Comparison of ENCODE assay signal across 17 mouse cellular contexts in genomic region chr5:118571504-118571903, GRCm38 (mm10). TPM values are rescaled to one million over a fixed set of nuclear protein-coding genes. Genes with fewer than 3 reads are reported as not detected.
A peak's percentile ranks its signal among the peaks of the same experiment; 100 is the strongest.
DNase-seq lines count a peak whose midpoint lies in the region; ATAC-seq and TF ChIP-seq lines count a peak whose summit lies in the region.
"Had no signal": no experiment of that assay in that cellular context is flagged by ENCODE, and none has a peak within 500 bp of the region (broad histone marks: within the 10 kb centered on the region; RNA-seq: fewer than 3 reads in every experiment).

No protein-coding gene starts in this region.

- no peak overlapping the region for H3K9ac ChIP-seq in heart, embryonic 11.5 days (ENCODE audit: low read depth, low read length)
- H3K9ac ChIP-seq in liver, embryonic 12.5 days, result no peak overlapping the region; the same call in 1 of the 2 replicates
- no peak overlapping the region for H3K9ac ChIP-seq in liver, embryonic 11.5 days (ENCODE audit: low read depth, low read length)
- H3K9ac ChIP-seq in stomach, postnatal 0 days (ENCODE audit: low read length), result no peak overlapping the region
- H3K9ac ChIP-seq: embryonic facial prominence, embryonic 12.5 days; limb, embryonic 12.5 days; midbrain, embryonic 12.5 days had no signal

- DNase-seq in heart, adult 11 months, result peak; percentile 84
- no peak for DNase-seq in liver, embryonic 11.5 days (ENCODE audit: low spot score)
- peak; percentile 32 for DNase-seq in kidney, postnatal 10 days
- DNase-seq in stomach, postnatal 0 days (ENCODE audit: low spot score), result no peak
- DNase-seq in B cell, adult 2 months, result no peak
- DNase-seq: gastrocnemius, postnatal 10 days; heart, postnatal 36 days; lung, postnatal 14 days; right cerebral cortex, postnatal 14 days; thymus, postnatal 36 days had no signal

- 68% methylated on average over 4 of the region's 4 CpGs for WGBS in heart, embryonic 11.5 days (ENCODE audit: insufficient replicate concordance)
- WGBS in liver, embryonic 12.5 days (ENCODE audit: insufficient replicate concordance), result 72% methylated on average over 4 of the region's 4 CpGs
- WGBS in liver, embryonic 11.5 days, result 67% methylated on average over 4 of the region's 4 CpGs
- WGBS in stomach, postnatal 0 days, result 60% methylated on average over 4 of the region's 4 CpGs

- H3K27me3 ChIP-seq in heart, embryonic 11.5 days (ENCODE audit: control insufficient read depth, insufficient read depth, low read length), result no peaks in the 10 kb centered on the region
- no peaks in the 10 kb centered on the region for H3K27me3 ChIP-seq in liver, embryonic 12.5 days (replicated peaks)
- H3K27me3 ChIP-seq in liver, embryonic 11.5 days (replicated peaks; ENCODE audit: control insufficient read depth, insufficient read depth, low read length), result no peaks in the 10 kb centered on the region
- no peaks in the 10 kb centered on the region for H3K27me3 ChIP-seq in stomach, postnatal 0 days (ENCODE audit: control insufficient read depth, insufficient read depth, low read length)
- H3K27me3 ChIP-seq: embryonic facial prominence, embryonic 12.5 days; limb, embryonic 12.5 days had no signal

- H3K4me3 ChIP-seq in heart, embryonic 11.5 days (ENCODE audit: low read depth, low read length), result no peak overlapping the region
- H3K4me3 ChIP-seq in liver, embryonic 12.5 days, result no peak overlapping the region
- H3K4me3 ChIP-seq in liver, embryonic 11.5 days (ENCODE audit: low read depth, low read length), result no peak overlapping the region
- H3K4me3 ChIP-seq in stomach, postnatal 0 days (ENCODE audit: low read depth, low read length), result no peak overlapping the region
- H3K4me3 ChIP-seq: embryonic facial prominence, embryonic 12.5 days; heart, embryonic 10.5 days; limb, embryonic 12.5 days; midbrain, embryonic 12.5 days had no signal

- H3K36me3 ChIP-seq in heart, embryonic 11.5 days (ENCODE audit: control insufficient read depth, insufficient read depth, low read length), result no peaks in the 10 kb centered on the region
- H3K36me3 ChIP-seq in liver, embryonic 12.5 days, result peaks cover 6% of the 10 kb centered on the region
- no peaks in the 10 kb centered on the region for H3K36me3 ChIP-seq in liver, embryonic 11.5 days (ENCODE audit: control insufficient read depth, insufficient read depth, low read length)
- no peaks in the 10 kb centered on the region for H3K36me3 ChIP-seq in stomach, postnatal 0 days (ENCODE audit: control insufficient read depth, insufficient read depth, low read length)
- H3K36me3 ChIP-seq: embryonic facial prominence, embryonic 12.5 days; heart, embryonic 10.5 days; limb, embryonic 12.5 days; midbrain, embryonic 12.5 days had no signal

- H3K4me2 ChIP-seq in heart, embryonic 11.5 days, result no peak overlapping the region
- H3K4me2 ChIP-seq in liver, embryonic 12.5 days, result no peak overlapping the region
- no peak overlapping the region for H3K4me2 ChIP-seq in liver, embryonic 11.5 days
- no peak overlapping the region for H3K4me2 ChIP-seq in stomach, postnatal 0 days (replicated peaks; ENCODE audit: low read depth)
- H3K4me2 ChIP-seq: embryonic facial prominence, embryonic 12.5 days; limb, embryonic 12.5 days; midbrain, embryonic 12.5 days had no signal

- peak; percentile 31 for TF ChIP-seq CTCF in stomach, postnatal 0 days (IDR thresholded peaks at IDR 0.05; ENCODE audit: low read depth)

- peaks cover 51% of the 10 kb centered on the region for H3K4me1 ChIP-seq in heart, embryonic 11.5 days (ENCODE audit: control insufficient read depth, insufficient read depth, low read length)
- peaks cover 88% of the 10 kb centered on the region for H3K4me1 ChIP-seq in liver, embryonic 12.5 days
- H3K4me1 ChIP-seq in liver, embryonic 11.5 days (replicated peaks; ENCODE audit: control insufficient read depth, insufficient read depth, low read length), result peaks cover 53% of the 10 kb centered on the region
- H3K4me1 ChIP-seq in stomach, postnatal 0 days (replicated peaks; ENCODE audit: control insufficient read depth, insufficient read depth), result peaks cover 2% of the 10 kb centered on the region; the same call in 1 of the 2 replicates

- TF ChIP-seq EP300 in stomach, postnatal 0 days (optimal IDR thresholded peaks at IDR 0.05), result no peak

- ATAC-seq in heart, embryonic 11.5 days (replicated peaks; ENCODE audit: insufficient number of reproducible peaks, low FRiP score, low TSS enrichment), result no peak
- peak; percentile 36; the same call in 1 of the 2 replicates for ATAC-seq in liver, embryonic 12.5 days
- no peak for ATAC-seq in liver, embryonic 11.5 days (replicated peaks; ENCODE audit: low FRiP score)
- ATAC-seq in stomach, postnatal 0 days (ENCODE audit: low FRiP score, low TSS enrichment), result peak; percentile 64
- ATAC-seq: hindbrain, postnatal 0 days had no signal

- no peak overlapping the region for H3K27ac ChIP-seq in heart, embryonic 11.5 days (ENCODE audit: low read depth, low read length)
- H3K27ac ChIP-seq in liver, embryonic 12.5 days, result no peak overlapping the region
- no peak overlapping the region for H3K27ac ChIP-seq in liver, embryonic 11.5 days (ENCODE audit: low read depth, low read length)
- no peak overlapping the region for H3K27ac ChIP-seq in stomach, postnatal 0 days (replicated peaks)
- H3K27ac ChIP-seq: embryonic facial prominence, embryonic 12.5 days; heart, embryonic 10.5 days; hindbrain, postnatal 0 days; limb, embryonic 12.5 days; midbrain, embryonic 12.5 days had no signal

- no peaks in the 10 kb centered on the region for H3K9me3 ChIP-seq in heart, embryonic 11.5 days (replicated peaks; ENCODE audit: control insufficient read depth, low read length)
- no peaks in the 10 kb centered on the region for H3K9me3 ChIP-seq in liver, embryonic 12.5 days (replicated peaks)
- H3K9me3 ChIP-seq in liver, embryonic 11.5 days (ENCODE audit: control insufficient read depth, low read length), result no peaks in the 10 kb centered on the region
- H3K9me3 ChIP-seq in stomach, postnatal 0 days (ENCODE audit: control insufficient read depth, low read length), result no peaks in the 10 kb centered on the region
- H3K9me3 ChIP-seq: embryonic facial prominence, embryonic 12.5 days; heart, embryonic 10.5 days; limb, embryonic 12.5 days; midbrain, embryonic 12.5 days had no signal

RNA-seq across cellular contexts. Expression of gene Med13l, which starts 11.0 kb away (rescaled TPM):
- polyA plus RNA-seq in heart, embryonic 11.5 days (2014; fragmentation: Nextera tagmentation; extraction: Ambion mirVana), result 9.4 and 9.7 TPM in 2 replicates
- polyA plus RNA-seq in liver, embryonic 12.5 days (2016; fragmentation: Nextera tagmentation; extraction: Ambion mirVana), result 13.0 and 13.8 TPM in 2 replicates
- 11.3 and 13.7 TPM in 2 replicates for polyA plus RNA-seq in liver, embryonic 11.5 days (2014; fragmentation: Nextera tagmentation; extraction: Ambion mirVana)
- polyA plus RNA-seq in stomach, postnatal 0 days (2015; fragmentation: Nextera tagmentation; extraction: Ambion mirVana), result 5.1 and 5.4 TPM in 2 replicates

Comparison
In these comparisons a context has a peak if more than half of its experiments do, and no peak if none do; other contexts are left out.
1. ATAC-seq: peak in liver, embryonic 12.5 days (single experiment) and stomach, postnatal 0 days (single experiment); none in heart, embryonic 11.5 days (single experiment) and liver, embryonic 11.5 days (single experiment).
2. DNase-seq: peak in heart, adult 11 months (single experiment) and kidney, postnatal 10 days (single experiment); none in liver, embryonic 11.5 days (single experiment), stomach, postnatal 0 days (single experiment) and B cell, adult 2 months (0 of 2).